Mouse (Mus musculus) frontal cortex, postnatal 14 days (tissue): ENCODE results near the gene H2-T23.
"Not testable (repeated sequence)": the region's sequence is repeated elsewhere in the genome, so short reads cannot be mapped to it uniquely, and the experiment has no call there.

Experiments used
- DNase-seq, 2 experiments: peaks; one replicate each; pipeline ENCODE4 v3.0.0; 2022; ENCODE audit warnings: low spot score in 2 of 2

Gene H2-T23

DNA sequence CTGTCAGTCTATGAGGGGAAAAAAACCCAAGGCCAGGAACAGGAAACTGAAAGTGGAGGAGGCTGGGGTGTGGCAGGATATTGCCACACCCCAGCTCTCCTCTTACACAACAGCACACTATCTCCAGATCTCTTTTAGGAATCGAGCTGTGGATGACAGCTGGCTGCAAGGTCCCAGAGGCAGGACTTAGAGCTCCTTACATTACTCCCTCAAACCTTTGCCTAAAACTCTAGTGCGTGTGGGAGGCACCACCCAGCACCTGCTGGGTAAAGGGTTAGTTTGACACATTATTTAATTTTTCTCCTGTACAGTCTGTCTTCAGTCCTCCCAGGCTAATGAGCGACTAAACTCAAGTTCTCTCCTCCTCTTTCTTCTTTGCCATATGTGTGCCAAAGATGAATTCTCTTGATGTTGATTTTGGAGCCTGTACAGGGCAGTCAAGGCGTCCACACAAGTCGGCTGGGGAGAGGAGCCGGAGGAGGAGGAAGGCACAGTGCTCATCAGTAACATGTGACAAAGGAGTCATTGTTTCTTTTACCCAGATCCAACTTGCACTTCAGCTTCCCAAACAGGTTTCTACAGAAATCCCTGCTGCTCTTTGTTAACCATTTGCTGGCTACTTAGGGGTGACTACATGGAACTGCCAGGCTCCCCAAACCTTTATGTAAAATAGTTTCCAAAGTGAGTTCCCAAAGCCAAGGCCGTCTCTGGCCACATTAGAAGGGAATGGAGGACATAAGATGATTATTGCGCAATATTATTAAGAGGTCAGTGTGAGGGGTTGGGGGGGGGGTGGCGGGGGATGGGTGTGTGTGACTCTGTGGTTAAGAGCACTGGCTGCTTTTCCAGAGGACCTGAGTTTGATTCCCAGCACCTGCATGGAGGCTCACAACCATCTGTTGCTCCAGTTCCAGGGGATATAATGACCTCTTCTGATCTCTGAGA, 8.7 kb downstream of the H2-T23 start:
- no peak for DNase-seq

DNA sequence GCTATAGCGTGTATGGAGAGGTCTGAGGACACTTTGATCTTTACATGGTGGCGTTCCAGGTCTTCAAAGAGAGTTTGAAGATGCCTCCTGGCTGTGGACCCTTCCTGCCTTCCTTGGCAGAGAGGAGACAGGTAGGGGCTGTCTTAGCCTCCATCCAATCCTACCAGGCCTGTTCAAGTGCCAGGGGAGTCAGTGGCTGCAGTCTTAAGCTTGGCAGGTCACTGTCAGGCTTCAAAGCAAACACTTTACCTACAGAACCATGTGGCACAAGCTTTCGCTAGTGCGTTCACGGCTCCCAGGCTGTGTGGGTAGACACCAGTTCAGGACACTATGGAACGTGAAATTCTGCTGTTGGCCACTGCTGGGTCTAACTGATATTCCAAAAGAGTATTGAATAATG, 9.7 kb downstream of the H2-T23 start:
- DNase-seq, result no peak

DNA sequence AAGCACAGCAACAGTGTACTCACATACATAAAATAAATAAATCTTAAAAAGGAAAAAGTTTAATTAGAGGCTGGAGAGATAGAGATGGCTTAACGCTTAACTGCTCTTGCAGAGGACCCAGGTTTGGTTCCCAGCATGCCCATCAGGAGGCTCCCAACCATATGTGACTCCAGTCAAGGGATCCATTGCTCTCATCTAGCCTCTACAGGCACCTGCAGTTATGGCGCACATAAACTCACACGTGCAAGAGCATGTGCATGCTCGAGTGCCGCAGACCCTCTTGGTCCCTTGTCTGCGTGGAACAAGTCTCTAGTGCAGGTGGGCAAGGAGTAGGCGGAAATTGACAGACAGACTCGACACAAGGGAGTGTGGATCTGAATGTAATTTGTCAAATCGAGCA, 10.6 kb downstream of the H2-T23 start:
- DNase-seq, result no peak

DNA sequence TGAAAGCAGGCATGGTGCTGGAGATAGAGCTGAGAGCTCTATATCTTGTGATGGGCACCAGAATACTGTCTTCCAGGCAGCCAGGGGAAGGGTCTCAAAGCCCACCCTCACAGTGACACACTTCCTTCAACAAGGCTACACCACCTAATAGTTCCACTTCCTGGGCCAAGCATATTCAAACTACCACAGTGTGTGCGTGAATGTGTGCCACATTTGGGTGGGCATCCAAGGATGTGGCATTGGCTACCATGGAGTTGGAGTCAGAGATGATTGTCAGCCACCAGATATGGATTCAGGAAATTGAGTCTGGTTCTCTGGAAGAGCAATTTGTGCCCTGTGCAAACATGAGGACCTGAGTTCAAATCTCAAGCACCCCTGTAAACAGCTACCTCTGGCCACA, 11.3 kb downstream of the H2-T23 start:
- no peak for DNase-seq

DNA sequence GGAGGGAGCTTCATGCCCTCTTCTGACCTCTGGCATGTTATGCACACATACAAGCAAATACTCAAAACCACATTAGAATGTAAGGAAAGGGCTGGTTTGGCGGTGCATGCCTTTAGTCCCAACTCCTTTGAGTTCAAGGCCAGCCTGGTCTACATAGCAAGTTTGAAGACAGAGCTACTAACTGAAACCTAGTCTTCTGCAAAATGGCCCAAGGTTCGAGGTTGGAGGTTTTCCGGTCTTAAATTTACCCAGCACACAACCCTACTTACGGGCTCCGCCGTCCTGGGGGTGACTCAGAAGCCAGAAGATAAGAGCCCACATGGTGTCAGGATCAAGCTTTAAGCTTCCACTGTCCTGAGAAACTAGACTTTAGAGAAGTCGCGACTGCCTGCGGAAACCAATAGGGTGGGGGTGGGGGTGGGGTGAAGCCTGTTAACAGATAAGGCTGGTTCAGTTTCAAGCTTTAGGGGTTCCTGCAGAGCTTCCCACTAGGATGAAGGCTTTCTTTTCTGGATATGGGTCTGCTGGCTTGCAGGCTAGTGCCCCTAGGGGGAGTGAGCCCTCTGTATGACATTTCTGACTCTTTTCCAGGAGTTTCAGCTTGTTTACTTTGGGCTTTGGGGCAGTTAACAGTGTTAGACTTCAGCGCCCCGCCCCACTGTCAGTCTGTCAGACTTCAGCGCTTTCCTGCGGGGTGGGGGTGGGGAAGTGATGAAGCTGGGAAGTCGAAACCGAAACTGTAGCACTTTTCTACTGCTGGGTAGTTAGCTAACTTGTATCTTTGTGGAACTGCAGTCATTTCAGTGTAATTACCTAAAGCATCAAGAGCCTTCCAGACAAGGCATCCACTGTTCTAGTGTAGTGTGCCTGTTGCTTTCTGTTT, 12.2 kb downstream of the H2-T23 start, which contains the start of gene H2-T24:
TSS of gene H2-T24 (minus strand) at position 370 of the 883 bp plus-strand sequence.
- DNase-seq, result peak in 1 of 2 experiments; percentile 32

DNA sequence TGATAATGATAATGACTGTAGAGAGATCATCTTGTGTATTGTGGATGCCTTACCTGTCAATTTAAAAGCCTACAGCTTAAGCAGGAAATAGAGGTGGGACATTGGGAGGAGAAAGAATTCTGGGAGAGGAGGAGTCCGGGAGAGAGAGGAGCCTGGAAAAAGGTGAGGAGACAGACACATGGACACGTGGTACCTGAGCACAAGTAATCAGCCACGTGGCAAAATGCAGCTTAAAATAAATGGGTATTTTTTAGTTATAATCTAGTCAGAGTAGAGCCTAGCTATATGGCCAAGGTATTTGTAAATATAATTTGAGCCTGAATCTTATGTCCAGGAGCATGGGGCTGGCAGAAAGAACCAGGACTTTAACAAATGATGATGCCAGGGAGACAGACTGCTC, 13.1 kb downstream of the H2-T23 start:
- no peak for DNase-seq

DNA sequence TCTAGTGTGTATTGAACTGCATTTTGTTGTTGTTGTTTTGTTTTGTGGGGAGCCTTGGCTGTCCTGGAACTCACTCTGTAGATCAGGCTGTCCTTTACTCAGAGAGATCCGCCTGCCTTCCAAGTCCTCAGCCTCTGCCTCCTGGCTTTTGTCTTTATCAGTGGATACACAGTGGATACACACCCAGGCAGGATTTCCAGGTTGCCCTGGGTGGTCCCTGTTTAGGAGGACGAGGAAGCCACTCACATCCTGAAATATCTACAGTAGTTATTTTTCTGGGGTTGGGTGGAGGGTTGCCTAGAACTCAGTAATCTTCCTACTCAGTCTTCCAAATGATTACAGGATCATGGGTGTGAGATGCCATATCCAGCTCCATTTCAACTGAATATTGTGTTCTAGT, 13.7 kb downstream of the H2-T23 start:
- no peak for DNase-seq

DNA sequence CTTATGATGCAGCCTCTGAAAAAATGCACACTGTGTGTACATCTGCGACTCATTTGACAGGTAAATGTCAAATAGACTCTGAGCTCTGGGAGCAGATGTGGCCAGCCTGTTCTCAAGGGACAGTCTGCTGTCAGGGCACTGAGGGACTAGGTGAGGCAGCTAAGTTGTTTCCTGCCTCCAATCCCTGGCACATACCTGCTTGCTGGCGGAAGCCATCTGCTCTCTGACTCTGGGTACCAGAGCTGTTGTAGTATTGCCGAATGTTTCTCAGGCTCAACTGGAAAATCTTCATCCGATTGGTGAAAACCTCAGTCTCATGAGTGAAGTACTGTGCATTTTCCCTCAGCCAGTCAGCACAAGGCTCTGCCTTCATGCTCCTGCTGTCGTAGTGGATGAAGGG, 15.6 kb downstream of the H2-T23 start:
- no peak for DNase-seq

DNA sequence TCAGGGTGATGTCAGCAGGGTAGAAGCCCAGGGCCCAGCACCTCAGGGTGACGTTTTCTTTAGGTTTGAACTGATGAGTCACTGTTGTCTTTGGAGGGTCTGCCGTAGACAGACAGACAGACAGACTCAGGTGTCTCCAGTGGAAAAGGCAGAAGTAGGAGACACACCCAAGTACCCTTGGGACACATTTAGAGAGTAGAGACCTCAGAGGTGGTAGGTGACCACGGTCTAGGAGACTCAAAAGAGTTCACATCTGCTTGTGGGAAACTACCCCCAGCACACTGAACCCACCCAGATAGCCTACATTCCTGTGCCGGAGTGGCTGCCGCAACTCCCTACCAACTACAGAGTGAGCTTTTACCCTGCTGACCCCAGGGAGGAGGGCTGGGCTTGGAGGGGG, 17.7 kb downstream of the H2-T23 start:
- DNase-seq, result no peak

DNA sequence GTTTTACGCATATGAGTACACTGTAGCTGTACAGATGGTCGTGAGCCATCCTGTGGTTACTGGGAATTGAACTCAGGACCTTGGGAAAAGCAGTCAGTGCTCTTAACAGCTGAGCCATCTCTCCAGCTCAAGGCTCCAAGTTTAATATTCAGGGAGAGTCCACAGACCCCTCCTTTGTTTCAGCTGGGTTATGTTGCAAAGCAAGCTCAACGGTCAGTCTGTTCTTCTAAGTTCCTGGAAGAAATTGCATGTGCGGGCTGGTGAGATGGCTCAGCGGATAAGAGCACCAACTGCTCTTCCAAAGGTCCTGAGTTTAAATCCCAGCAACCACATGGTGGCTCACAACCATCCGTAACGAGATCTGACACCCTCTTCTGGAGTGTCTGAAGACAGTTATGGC, 28.2 kb downstream of the H2-T23 start:
- not testable (repeated sequence) for DNase-seq

DNA sequence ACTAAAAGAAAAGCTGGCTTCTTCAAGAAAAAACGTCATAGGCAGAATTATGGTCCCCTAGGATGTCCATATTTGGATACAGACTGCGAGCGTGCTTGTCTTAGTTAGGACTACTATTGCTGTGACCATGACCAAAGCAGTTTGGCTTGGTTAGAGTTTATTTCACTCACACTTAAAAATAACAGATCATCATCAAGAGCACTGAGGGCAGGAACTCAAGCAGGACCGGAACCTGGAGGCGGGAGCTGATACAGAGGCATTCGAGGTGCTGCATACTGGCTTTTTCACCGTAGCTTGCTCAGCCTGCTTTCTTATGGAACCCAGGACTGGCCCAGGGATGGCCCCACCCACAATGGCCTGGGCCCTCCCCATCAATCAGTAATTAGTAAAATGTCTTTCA, 29.3 kb downstream of the H2-T23 start:
- no peak for DNase-seq

DNA sequence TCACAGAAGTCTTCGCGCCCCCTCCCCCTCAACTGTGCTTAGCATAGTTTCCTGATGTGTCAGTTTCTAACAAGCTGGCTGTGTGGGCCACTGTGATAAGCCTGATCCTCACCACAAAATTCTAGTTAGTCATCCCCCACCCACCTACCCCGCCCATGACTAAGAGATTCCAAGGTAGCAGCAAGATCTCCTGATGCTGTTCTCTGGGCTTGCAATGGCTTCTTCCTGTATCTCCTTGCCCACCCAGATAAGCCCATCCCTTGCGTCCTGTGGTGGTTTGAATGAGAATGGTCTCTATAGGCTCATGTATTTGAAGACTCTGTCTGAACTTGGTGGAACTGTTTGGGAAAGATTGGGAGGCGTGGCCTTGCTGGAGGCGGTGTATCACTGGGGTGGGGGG, 30.7 kb downstream of the H2-T23 start:
- DNase-seq, result no peak

DNA sequence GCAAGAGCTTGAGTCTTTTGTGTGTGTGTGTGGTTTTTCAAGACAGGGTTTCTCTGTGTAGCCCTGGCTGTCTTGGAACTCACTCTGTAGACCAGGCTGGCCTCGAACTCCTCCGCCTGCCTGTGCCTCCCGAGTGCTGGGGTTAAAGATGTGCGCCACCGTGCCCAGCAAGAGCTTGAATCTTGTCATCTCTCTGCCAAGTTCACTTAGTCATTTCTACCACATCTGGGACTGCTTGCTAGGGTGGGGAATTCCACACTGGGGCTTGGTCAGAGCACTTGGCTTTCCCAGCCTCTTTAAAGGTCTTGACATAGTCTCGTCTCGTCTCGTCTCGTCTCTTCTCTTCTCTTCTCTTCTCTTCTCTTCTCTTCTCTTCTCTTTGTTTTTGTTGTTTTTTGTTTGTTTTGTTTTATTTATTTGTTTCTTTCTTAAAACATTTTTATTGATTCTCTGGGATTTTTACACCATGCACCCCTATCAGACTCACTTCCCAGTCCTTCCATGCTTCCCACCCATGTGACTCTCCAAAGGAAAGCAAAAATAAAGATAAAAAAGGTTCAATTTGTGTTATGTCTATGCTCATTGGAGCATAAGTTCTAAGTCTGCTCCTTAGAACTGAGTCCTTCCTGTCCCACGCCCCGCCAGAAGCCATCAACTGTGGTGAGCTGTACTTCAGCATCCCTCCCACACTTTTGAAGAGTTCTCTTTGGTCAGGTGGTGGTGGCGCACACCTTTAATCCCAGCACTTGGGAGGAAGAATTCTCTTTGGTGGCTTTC, 31.3 kb downstream of the H2-T23 start:
- DNase-seq, result no peak

DNA sequence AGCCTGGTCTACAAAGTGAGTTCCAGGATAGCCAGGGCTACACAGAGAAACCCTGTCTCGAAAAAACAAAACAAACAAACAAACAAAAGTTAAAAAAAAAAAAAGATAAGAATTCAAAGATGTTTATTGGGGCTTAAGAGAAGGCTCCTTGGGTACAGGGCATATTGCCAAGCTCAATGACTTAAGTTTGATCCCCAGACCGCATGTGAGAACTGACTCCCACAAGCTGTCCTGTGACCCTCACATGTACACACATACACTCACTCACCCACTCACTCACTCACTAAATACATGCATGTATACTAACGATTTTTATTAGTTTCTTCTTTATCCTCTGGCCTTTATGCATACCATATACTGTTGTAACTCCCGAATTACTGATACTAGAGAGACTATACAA, 32.3 kb downstream of the H2-T23 start:
- no peak for DNase-seq

DNA sequence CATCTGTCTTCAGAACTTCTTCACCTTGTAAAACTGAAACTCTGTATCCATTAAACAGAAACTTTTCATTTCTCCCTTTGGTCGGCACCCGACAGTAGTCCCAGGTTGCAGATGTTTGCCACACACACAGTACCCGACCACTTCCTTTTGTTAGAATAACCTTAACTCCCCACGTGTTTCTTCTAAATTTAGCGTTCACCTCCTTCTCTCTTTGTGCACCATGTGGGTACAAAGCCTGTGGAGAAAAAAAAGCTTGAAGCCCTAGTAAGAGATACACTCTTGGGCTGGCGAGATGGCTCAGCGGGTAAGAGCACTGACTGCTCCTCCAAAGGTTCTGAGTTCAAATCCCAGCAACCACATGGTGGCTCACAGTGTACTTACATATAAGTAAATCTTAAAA, 33.3 kb downstream of the H2-T23 start:
- no peak for DNase-seq

DNA sequence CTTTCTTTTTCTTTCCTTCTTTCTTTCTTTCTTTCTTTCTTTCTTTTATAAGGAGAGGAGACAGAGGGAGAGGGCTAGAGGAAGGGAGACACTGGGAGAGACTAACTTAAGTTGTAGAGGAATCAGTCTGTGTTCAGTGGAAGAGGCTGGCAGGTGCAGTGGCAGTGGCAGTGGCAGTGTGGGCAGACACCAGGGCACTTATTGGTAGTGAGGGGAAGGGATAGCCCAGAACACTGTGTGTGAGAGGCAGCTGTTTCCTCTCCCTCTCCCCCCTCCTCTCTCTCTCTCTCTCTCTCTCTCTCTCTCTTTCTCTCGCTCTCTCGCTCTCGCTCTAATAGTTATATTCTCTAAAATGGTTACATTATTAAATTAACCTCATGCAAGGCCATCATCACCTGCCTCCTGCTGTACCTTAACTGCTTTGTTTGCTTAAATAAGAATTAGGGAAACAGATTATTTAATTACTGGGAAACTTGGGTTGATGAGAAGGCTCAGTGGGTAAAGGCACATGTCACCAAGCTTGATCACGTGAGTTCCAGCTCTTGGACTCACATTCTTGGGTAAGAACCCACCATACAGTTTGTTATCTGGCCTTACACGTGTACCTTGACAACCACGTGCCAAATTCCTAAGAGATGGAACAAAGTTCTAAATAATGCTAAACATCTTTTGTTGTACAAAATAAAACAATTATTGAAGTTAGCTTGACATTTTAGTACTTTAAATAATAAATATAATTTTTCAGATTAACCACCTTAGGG, 33.9 kb downstream of the H2-T23 start:
- no peak for DNase-seq

DNA sequence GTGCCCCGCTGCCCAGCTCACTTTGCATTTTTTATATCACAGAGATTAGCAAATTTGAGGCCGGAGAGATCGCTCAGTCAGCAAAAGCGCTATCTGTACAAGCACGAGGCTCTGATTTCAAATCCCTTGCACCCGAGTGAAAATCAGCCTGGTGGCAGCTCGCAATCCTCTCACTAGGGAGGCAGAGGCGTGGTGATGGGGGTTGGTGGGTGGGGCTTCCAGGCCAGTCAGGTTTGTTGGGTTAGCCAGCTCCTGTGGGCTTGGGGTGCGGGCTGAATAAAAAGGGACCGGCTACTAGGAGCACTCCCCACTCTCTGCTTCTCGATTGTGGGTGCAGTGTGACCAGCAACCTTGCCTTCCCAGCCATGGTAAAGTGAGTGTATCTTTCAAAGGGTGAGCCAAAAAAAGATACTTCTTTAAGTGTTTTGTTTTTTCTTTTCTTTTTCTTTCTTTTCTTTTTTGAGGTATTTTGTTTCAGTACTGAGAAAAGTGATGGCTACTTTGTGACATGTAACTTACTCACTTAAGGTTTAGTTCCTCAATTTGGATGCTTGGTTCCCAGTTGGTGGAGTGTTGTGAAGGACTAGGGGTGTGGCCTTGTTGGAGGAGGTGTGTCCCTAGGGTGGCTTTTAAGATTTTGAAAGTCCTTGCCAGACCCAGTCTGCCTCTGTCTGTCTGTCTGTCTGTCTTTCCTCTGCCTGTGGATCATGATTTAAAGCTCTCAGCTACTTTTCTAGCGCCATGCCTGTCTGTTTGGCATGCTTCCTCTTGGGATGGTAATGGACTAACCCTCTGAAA, 34.7 kb downstream of the H2-T23 start:
- no peak for DNase-seq

DNA sequence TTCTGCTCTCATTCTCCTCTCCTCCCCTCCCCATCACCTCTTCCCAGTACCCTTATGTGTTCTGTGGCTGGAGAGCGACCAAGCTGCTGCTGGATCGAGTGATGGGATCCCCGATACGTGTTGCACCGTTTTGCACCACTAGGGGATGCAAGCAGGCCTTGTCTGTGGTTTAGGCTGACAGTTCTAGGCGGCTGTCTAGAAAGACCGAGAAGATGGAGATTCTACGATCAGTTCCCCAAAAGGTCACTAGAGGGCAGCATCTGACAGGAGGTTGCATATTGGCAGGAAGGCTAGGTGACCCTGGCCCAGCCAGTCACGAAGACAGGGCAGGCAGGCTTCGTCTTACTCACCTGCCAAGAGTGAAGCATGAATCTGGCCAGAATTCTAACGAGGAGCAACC, 35.7 kb downstream of the H2-T23 start:
- peak; percentile 86 to 95 for DNase-seq

DNA sequence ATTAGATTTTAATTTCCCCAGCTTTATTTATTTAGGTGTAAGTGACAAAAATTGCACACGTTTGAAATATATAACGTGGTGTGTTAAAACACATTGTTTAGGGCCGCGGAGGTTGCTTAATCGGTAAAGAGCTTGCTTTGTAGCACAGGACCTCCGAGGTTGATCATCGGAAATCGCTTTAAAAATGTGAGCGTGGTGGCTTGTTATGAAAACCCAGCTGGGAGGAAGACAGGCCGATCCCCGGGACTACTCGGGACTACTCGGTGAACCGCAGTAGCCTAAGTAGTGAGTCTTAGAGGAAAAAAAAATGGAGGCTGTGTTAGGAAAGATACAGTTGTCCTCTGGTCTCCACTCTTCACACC, 37.8 kb downstream of the H2-T23 start:
- no peak for DNase-seq

DNA sequence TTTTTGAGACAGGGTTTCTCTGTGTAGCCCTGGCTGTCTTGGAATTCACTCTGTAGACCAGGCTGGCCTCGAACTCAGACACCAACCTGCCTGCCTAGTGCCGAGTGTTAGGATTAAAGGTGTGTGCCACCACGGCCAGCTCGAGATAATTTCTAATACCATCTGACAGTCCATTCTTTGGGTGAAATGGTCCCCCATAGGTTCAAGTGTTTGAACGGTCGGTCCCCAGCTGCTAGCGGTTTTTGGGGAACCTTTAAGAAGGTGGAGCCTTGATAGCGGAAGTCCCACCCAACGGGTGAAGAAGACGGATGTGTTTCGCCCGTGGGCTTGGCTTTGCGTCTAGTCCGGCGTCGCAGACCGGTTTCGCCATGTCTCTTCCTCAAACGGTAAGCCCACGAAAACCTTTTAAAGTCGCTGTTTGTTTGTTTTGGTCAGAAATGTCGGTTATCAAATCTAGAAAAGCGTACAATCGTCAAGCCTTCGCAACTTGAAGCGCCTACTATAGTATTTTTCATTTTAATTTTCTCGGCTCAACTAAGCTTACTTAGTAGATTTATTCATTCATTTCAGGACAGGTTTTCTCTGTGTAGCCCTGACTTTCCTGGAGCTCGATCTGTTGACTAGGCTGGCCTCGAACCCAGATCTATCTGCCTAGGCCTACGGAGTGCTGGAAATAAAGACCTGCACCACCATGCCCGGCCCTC, 38.3 kb downstream of the H2-T23 start:
- peak; percentile 73 to 75 for DNase-seq
